Comparison of ENCODE assay signal across 8 mouse cellular contexts in the genomic region with DNA sequence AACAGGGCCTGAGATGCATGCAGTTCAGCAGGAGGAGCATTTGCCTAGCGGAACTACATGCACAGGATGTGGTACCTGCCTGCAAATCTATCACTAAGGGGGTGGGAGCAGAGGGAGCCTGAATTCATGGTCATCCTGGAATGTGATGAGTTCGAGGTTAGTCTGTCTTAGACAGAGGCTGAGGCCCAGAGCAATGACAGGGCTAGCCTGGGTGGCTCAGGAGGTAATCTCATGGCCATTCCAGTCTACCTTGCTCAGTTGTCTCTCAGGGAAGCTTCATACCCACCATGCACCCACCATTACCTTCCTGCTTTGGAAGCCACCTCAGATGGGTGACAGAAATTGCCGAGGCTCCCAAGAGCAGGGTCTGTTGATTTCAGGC. TPM values are rescaled to one million over a fixed set of nuclear protein-coding genes. Genes with fewer than 3 reads are reported as not detected.
DNase-seq lines count a peak whose midpoint lies in the region; ATAC-seq and TF ChIP-seq lines count a peak whose summit lies in the region.

No protein-coding gene starts in this region.

- intact Hi-C loops in heart, adult 2 months (cut with DNase I) = loop anchor here (2.0 to 10.0 kb wide), 2 partner anchors 215 to 655 kb away; partner anchors contain the start of gene Zc3h4

- no peak overlapping the region for H3K4me3 ChIP-seq in heart, adult 2 months
- no peak overlapping the region for H3K4me3 ChIP-seq in spleen, adult 2 months (ENCODE audit: extremely low read depth, insufficient read depth, insufficient read length)
- H3K4me3 ChIP-seq in limb, embryonic 12.5 days (replicated peaks) = peak overlapping the region; percentile 17; the same call in 1 of the 2 replicates

- peaks cover 28% of the 10 kb centered on the region for H3K4me1 ChIP-seq in heart, adult 2 months (ENCODE audit: control insufficient read depth, insufficient read depth, low read length)
- peaks cover 38% of the 10 kb centered on the region for H3K4me1 ChIP-seq in spleen, adult 2 months (ENCODE audit: control insufficient read depth, insufficient read depth, insufficient read length)
- peaks cover 69% of the 10 kb centered on the region for H3K4me1 ChIP-seq in limb, embryonic 12.5 days (replicated peaks)

- no peak for TF ChIP-seq EP300 in heart, adult 2 months (IDR thresholded peaks at IDR 0.05; ENCODE audit: insufficient read depth, low read depth, low read length)

- peak overlapping the region; percentile 78 for H3K4me2 ChIP-seq in limb, embryonic 12.5 days

- H3K79me2 ChIP-seq in heart, adult 2 months (replicated peaks; ENCODE audit: control insufficient read depth, insufficient read depth, low read length) = no peaks in the 10 kb centered on the region

- peak overlapping the region; percentile 86 for H3K27ac ChIP-seq in heart, adult 2 months
- peak overlapping the region; percentile 52 for H3K27ac ChIP-seq in spleen, adult 2 months (ENCODE audit: insufficient read depth, low read length)
- peak overlapping the region; percentile 93 for H3K27ac ChIP-seq in limb, embryonic 12.5 days

- H3K9ac ChIP-seq in heart, adult 2 months (ENCODE audit: low read depth, low read length) = peak overlapping the region; percentile 2; the same call in 1 of the 2 replicates
- no peak overlapping the region for H3K9ac ChIP-seq in limb, embryonic 12.5 days (replicated peaks)

- no peaks in the 10 kb centered on the region for H3K9me3 ChIP-seq in limb, embryonic 12.5 days

- ATAC-seq in limb, embryonic 12.5 days (ENCODE audit: insufficient number of reproducible peaks, insufficient read depth, low FRiP score, low TSS enrichment, low read depth) = no peak
- ATAC-seq in megakaryocyte progenitor cell, adult 5-6 weeks (replicated peaks; ENCODE audit: poor library complexity) = no peak

- TF ChIP-seq POLR2A in heart, adult 2 months (IDR thresholded peaks at IDR 0.05; ENCODE audit: insufficient read depth, low read depth, low read length) = no peak
- no peak for TF ChIP-seq POLR2A in spleen, adult 2 months (IDR thresholded peaks at IDR 0.05; ENCODE audit: low read depth, low read length)

- TF ChIP-seq CTCF in heart, adult 2 months (IDR thresholded peaks at IDR 0.05) = no peak
- TF ChIP-seq CTCF in spleen, adult 2 months (IDR thresholded peaks at IDR 0.05; ENCODE audit: extremely low read depth, insufficient read depth, insufficient read length, insufficient replicate concordance) = no peak

- H3K27me3 ChIP-seq in heart, adult 2 months (ENCODE audit: control insufficient read depth, insufficient read depth, low read length) = no peaks in the 10 kb centered on the region
- no peaks in the 10 kb centered on the region for H3K27me3 ChIP-seq in spleen, adult 2 months (ENCODE audit: control insufficient read depth, insufficient read depth, low read length)
- no peaks in the 10 kb centered on the region for H3K27me3 ChIP-seq in limb, embryonic 12.5 days

- DNase-seq in heart, adult 2 months = peak in 1 of 2 experiments; percentile 25
- DNase-seq in heart, adult 18-20 months = no peak
- DNase-seq in spleen, adult 2 months (ENCODE audit: low read depth in 1 of 2, low spot score in 2 of 2) = peak in 1 of 2 experiments; percentile 17
- DNase-seq in spleen, adult 12 weeks (ENCODE audit: low spot score) = no peak
- DNase-seq in thymus, postnatal 25 days = peak; percentile 29
- no peak for DNase-seq in adipocyte (ENCODE audit: low spot score)

- H3K36me3 ChIP-seq in heart, adult 2 months (ENCODE audit: control insufficient read depth, insufficient read depth, low read length) = no peaks in the 10 kb centered on the region; the same call in 1 of the 2 replicates
- no peaks in the 10 kb centered on the region for H3K36me3 ChIP-seq in spleen, adult 2 months (ENCODE audit: control insufficient read depth, insufficient read depth, low read length)
- peaks cover 3% of the 10 kb centered on the region for H3K36me3 ChIP-seq in limb, embryonic 12.5 days

- 61% methylated on average over 3 of the region's 3 CpGs for WGBS in heart, adult 2 months
- 34% methylated on average over 3 of the region's 3 CpGs for WGBS in spleen, adult 2 months
- 91% methylated on average over 3 of the region's 3 CpGs for WGBS in limb, embryonic 12.5 days

RNA-seq across cellular contexts. Expression of gene Hif3a, which starts 2.8 kb away (rescaled TPM):
- total RNA-seq in heart, adult 2 months (2021) = 1 to 10 TPM; 1.9 to 3.0 TPM
- 1.6 and 2.5 TPM in 2 replicates for polyA plus RNA-seq in heart, adult 2 months (2012; rRNA removed)
- 1 to 10 TPM; 1.9 to 4.1 TPM for total RNA-seq in heart, adult 18-20 months (2021)
- 1.2 and 1.9 TPM in 2 replicates for polyA plus RNA-seq in spleen, adult 2 months (2012; rRNA removed)
- polyA plus RNA-seq in limb, embryonic 12.5 days (2016; fragmentation: Nextera tagmentation; extraction: Ambion mirVana) = 10.8 and 11.3 TPM in 2 replicates
- 1.6 and 2.1 TPM in 2 replicates for total RNA-seq in megakaryocyte progenitor cell, adult 5-6 weeks (2015)
- 0.21 and 0.78 TPM in 2 replicates for total RNA-seq in megakaryocyte progenitor cell, adult 5-6 weeks (2017)

RNA-seq across cellular contexts. Expression of gene Psg16, which starts 14.4 kb away (rescaled TPM):
- total RNA-seq in heart, adult 2 months (2021) = under 1 TPM; 0.10 to 0.16 TPM
- 0.06 TPM in 1 of 2 replicates, not detected in the other for polyA plus RNA-seq in heart, adult 2 months (2012; rRNA removed)
- total RNA-seq in heart, adult 18-20 months (2021) = under 1 TPM in 1 of 2 experiments, not detected in 1; 0.08 TPM
- polyA plus RNA-seq in spleen, adult 2 months (2012; rRNA removed) = not detected in 2 replicates
- polyA plus RNA-seq in limb, embryonic 12.5 days (2016; fragmentation: Nextera tagmentation; extraction: Ambion mirVana) = 0.12 and 0.14 TPM in 2 replicates
- total RNA-seq in megakaryocyte progenitor cell, adult 5-6 weeks (2015) = 0.02 TPM in 1 of 2 replicates, not detected in the other
- total RNA-seq in megakaryocyte progenitor cell, adult 5-6 weeks (2017) = 0.25 TPM in 1 of 2 replicates, not detected in the other

RNA-seq across cellular contexts. Expression of gene Ppp5c, which starts 31.7 kb away (rescaled TPM):
- total RNA-seq in heart, adult 2 months (2021) = 100 to 1,000 TPM in 1 of 2 experiments, 10 to 100 TPM in 1; 89.0 to 104 TPM
- 157 and 163 TPM in 2 replicates for polyA plus RNA-seq in heart, adult 2 months (2012; rRNA removed)
- total RNA-seq in heart, adult 18-20 months (2021) = 10 to 100 TPM; 98.8 to 98.9 TPM
- 212 and 265 TPM in 2 replicates for polyA plus RNA-seq in spleen, adult 2 months (2012; rRNA removed)
- 126 TPM in 2 replicates for polyA plus RNA-seq in limb, embryonic 12.5 days (2016; fragmentation: Nextera tagmentation; extraction: Ambion mirVana)
- 74.8 and 80.5 TPM in 2 replicates for total RNA-seq in megakaryocyte progenitor cell, adult 5-6 weeks (2015)
- total RNA-seq in megakaryocyte progenitor cell, adult 5-6 weeks (2017) = 68.3 and 78.9 TPM in 2 replicates
